Mouse (Mus musculus) brain, embryonic 14.5 days (tissue): Measurements from ENCODE around the gene Slc4a8. TPM values are rescaled to one million over a fixed set of nuclear protein-coding genes. Genes with fewer than 3 reads are reported as not detected.

Experiments
- DNase-seq: peaks from one replicate; pipeline ENCODE4 v3.0.0-alpha.2; 2011; ENCODE audit warnings: low read depth
- CTCF ChIP-seq: fragments of 200-500 bp; IDR thresholded peaks from 2 replicates; pipeline ENCODE4 v1.5.1; 2012; ENCODE audit warnings: inconsistent platforms, mild to moderate bottlenecking, moderate library complexity, borderline replicate concordance; ENCODE audit not compliant: insufficient read depth, insufficient read length; ENCODE audit errors: extremely low read depth
- POLR2A ChIP-seq: fragments of 200-500 bp; IDR thresholded peaks from 2 replicates; pipeline ENCODE4 v1.6.1; 2012; ENCODE audit warnings: mild to moderate bottlenecking, inconsistent platforms, borderline replicate concordance; ENCODE audit not compliant: poor library complexity, insufficient read depth, insufficient read length, severe bottlenecking; ENCODE audit errors: extremely low read depth
- polyA plus RNA-seq: library from polyadenylated mRNA; depleted of rRNA; stranded (reverse); fragments of >200 nt; gene quantifications from 2 replicates; pipeline ENCODE4 v1.2.3, GENCODE M21; 2012

The Slc4a8 gene
- polyA plus RNA-seq, 1 experiment = 31.3 TPM

DNA sequence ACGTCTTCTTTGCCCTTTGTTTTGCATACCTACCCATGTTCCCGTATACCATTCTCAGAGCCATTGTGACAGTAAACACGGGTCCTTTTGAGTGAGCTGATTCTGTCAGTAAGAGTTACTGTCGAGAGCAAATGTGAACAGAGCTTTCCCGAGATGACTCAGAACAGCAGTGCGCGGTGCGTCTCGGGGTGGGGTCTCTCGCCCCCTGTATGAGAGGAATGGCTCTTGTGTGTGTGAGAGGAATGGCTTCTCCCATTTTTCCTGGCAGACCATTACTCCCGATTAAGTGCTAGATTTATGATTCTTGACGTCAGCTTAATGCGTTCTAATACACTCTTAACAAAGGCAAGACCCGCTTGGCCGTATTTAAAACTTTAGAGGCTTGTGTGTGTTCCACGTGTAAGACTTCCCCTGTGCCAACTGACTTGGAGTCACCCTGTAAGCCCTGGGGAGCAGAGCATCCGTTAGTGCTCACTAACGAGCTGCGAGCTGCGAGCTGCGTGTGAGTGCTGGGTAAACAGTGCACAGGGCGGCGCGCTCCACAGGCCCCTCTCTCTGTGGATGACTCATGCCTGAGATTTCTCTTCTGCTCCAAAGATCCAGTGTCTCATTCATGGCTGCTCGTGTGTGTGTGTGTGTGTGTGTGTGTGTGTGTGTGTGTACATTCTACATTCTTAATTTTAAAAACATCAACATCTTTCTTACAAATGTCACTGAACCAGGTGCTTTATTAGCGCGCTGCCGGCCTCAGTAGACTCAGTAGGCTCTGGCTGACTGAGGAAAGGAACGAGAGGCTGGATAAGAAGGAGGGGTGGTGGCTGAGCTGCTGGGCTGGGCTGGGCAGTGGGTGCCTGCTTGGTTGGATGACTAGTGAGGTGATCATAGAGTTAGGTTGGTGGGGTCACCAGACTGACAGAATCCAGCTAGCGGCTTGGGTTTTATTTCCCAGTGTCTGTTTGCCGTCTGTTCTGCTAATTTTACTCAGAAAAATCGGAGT lies 15.8 kb downstream of the Slc4a8 start:
- TF ChIP-seq POLR2A (no peak), CTCF (no peak)
- peak; percentile 59 for DNase-seq

DNA sequence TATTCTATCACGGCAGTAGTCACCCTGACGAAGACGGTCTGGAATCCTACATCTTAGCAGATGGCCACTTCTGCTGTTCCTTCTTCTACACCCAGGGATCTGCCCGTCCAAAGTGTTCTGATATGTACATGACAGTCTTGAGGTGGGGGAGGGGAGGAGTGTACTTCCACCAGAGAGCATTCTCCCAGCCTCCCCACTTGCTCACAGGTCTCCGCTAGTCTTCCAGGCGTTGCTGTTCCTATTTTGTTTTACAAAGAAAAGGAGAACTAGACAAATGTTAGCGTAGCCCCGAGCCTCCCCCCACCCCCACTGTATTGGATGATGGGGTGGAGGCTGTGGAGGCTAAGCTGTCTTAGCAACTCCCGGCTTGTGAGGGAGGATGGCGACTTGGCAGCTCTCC lies 18.3 kb downstream of the Slc4a8 start:
- peak; percentile 10 for DNase-seq
- TF ChIP-seq POLR2A (no peak), CTCF (no peak)

DNA sequence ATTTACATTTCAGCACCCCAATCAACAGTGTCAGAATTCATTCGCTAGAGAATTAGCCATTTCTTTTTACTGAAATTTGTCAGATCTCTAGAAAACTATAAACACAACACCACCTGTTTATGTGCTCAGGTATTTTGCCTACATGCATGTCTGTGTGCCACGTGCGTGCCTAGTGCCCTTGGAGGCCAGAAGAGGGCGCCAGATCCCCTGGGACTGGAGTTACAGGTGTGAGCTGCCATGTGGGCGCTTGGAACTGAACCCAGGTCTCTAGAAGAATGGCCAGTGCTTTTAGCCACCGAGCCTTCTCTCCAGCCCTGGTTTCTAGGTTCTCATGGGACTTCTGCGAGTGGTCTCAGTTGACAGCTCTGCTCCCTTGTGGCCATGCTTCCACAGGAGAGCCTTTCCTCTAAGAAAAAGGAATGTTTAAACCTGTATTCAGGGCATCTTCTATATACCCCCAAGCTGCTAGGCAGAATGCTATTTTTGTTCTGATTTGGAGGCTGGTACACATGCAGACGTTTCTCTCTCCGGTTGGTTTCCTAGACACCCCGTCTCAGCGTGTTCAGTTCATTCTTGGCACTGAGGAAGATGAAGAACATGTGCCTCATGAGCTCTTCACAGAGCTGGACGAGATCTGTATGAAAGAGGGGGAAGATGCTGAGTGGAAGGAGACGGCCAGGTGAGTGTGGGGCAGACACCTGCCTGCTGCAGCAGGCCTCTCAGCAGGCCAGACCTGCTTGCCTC lies 21.9 kb downstream of the Slc4a8 start:
- no peak for DNase-seq
- TF ChIP-seq POLR2A (no peak), CTCF (no peak)

DNA sequence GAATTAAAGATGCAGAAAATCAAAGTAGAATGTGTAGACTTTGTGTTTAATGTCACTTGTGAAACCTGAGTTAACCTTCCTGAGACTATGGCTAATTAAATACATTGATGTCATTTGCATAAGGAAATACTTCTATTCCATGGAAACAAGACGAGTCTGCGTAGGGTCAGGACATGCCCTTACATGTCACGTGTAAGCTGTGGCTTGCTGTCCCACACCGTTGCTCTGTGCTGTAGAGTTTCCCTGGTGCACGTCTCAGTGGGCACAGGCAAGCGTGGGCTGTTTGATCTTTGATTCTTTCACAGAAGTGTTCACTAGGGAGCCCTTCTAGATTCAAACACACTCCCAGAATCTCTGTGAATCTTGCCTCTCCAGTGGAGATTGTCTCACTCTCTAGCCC lies 28.7 kb downstream of the Slc4a8 start:
- no peak for DNase-seq

DNA sequence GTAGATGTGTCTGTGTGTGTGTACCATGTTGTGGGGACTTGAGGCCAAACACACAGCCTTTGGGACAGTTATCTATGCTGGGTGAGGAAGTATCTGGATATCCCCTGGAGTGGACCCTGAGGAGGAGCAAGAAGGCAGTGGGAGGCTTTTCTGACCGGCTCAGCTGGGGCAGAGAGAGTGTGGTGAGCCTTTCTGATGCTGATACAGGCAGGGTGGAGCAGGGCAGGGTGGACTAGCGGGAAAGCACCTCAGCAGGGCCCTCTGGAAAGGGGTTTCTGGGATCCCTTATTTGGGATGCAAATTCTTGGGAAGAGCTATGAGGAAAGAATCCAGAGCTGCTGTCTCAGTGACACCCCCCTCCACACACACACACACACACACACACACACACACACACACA lies 30.8 kb downstream of the Slc4a8 start:
- no peak for TF ChIP-seq CTCF
- no peak for TF ChIP-seq POLR2A
- DNase-seq = no peak

More for the DNA sequence above, 28.7 kb downstream of the Slc4a8 start:
- TF ChIP-seq POLR2A (no peak), CTCF (no peak)

DNA sequence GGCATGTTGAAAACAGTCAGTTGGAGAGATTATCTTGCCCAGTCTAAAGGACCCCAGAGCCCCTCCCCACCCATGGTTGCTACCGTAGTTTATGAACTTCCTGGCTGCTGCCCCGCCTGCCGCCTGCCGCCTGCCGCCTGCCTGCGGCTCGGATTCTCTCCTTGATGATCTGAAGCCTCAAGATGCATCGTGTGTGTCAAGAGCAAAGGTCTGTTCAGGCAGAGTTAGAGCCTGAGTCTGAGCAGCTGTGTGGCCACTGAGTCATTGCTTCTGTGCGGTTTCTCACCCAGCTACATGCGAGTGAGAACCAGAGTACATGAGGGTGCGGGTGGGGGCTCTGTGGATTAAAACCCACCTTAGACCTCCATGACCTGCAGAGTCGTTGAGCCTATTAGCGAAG lies 39.4 kb downstream of the Slc4a8 start:
- no peak for TF ChIP-seq POLR2A
- no peak for TF ChIP-seq CTCF
- DNase-seq = no peak

DNA sequence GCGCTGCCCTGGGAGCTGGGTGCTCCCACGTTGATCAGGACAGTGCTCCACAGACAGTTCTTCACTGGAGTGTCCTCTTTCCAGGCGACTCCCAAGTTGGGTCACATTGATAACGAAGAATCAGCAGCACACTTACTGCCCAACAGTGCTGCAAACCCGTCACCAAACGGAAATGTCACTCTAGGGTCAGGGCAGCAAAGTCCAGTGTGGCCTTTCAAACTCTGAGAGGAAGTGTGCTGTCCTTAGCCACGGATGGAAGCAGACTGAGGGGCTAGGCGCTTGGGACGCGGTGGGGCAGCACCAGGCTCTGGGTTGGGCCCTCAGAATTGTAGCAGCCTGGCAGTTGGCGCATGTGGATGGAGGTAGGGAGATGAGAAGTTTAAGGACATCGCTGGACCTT lies 46.5 kb downstream of the Slc4a8 start:
- DNase-seq = no peak
- TF ChIP-seq CTCF = no peak
- TF ChIP-seq POLR2A = no peak

DNA sequence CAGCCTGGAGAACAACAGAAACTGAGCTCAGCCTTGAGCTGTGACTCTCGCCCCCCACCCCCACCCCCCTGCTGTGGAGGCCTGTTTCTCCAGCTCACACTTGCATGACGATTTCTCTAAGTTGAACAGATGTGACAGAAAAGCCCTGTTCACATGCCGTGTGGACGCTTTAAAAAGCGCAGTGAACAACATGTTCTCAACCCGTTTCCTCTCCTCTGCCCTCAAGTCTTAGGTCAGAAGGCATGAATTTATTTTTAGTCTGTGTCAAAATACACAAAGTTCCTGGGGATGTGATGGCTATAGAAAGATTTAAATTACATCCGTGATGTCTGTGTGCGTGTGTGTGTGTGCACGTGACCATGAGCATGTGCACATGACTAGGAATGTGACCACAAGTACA lies 46.9 kb downstream of the Slc4a8 start:
- no peak for DNase-seq
- no peak for TF ChIP-seq CTCF
- no peak for TF ChIP-seq POLR2A

DNA sequence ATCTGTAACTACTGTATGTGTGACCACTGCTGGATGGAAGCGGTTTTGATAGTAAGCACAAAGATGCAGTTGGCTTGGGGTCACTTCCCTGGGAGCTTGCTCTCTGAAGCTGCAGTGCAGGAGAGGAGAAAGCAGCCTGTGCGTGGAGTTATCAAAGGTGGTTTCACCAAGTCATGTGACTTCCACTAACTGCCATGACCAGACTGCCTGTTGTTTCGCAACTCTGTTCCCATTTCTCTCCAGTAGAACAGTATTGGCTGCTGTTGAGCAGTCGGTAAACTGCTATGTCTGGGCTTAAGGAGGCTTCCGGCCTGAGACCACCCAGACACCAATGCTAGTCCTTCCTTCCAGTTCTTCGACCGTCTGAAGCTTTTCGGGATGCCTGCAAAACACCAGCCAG lies 48.7 kb downstream of the Slc4a8 start:
- TF ChIP-seq CTCF (no peak), POLR2A (no peak)
- no peak for DNase-seq

DNA sequence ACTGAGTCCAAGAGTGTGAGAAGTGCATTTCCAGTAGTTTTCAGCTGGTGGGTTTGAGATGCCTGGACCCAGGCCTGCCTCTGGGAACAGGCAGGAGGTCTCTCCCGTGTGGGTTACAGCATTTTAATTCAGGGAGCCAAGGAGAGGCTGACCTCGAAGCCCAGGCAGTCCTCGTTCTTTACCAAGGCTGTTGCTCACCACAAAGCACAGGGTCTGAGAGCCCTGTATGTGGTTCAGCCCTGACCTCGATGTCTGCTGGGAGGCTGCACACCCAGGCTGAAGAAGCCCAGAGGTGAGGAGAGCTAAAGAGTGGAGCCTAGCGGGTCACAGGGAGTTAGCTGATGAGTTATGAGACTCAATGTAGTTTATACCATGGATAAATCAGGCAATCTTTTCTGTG lies 52.0 kb downstream of the Slc4a8 start:
- no peak for DNase-seq
- TF ChIP-seq POLR2A (no peak), CTCF (no peak)

DNA sequence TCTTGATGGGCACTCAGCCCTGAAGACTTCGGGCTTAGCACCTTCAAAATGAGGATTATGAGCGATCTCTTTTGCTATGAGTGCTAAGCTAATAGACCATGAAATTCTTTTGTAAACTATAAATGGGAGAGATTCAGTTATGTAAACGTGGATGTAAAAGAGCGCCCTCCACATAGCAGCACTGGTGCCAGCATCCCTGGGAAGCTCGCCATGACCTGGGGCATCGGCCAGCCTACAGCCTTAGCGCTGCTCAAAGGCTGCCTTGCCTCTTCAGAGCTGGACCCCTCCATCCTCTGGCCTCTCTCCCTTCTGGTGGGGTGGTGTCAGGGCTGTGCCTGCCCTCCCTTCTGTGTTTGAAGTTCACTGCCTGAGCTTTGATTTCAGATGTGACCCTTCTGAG lies 52.5 kb downstream of the Slc4a8 start:
- TF ChIP-seq POLR2A = no peak
- no peak for TF ChIP-seq CTCF
- peak; percentile 35 for DNase-seq

DNA sequence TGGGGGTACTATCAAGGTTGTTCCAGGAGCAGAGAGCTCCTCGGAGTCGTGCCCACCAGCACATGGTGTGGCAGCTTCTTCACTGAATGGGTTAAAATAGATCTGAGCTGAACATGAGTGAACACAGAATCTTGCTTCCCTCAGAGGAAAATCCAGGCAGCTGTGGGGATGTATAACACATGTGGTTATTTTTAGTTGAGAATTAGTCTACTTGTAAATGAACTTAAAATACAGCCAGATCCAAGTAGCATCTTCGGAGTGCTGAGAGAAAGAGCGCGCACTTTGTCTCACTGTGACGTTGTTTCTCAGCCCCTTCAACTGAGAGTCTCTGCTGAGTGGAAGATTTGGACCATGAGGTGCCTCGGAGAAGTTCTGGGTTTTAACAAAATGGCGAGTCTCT lies 53.8 kb downstream of the Slc4a8 start:
- TF ChIP-seq POLR2A (no peak), CTCF (no peak)

DNA sequence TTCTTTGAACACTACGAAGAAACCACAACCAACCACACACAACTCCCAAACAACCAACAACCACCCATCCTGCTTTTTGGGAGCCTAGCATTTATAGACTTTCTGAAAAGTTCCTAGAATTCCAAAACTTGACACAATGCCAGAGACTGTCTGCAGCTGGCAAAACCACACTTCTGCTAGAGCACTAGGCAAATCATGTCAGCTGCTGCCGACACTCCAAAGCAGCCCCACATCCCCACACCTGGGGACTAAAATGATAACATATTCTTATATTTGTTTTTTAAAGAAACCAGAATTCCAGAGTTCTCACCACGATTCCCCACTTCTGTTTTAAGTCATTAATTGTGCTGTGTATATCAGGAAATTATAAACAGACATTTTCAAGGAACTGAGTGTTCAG lies 57.3 kb downstream of the Slc4a8 start:
- no peak for TF ChIP-seq CTCF
- TF ChIP-seq POLR2A = no peak
- DNase-seq = no peak

More for the DNA sequence above, 53.8 kb downstream of the Slc4a8 start:
- no peak for DNase-seq
